Mouse (Mus musculus) MEL (cell line): ENCODE data around the gene Arsg. TPM values are rescaled to one million over a fixed set of nuclear protein-coding genes. Genes with fewer than 3 reads are reported as not detected.

Experiments used
- DNase-seq: peaks from one replicate; pipeline ENCODE4 v3.0.0; 2011; ENCODE audit warnings: low read depth, low spot score
- H3K27ac ChIP-seq: 2 replicates; pipeline ENCODE4 v1.5.1; 2012; ENCODE audit warnings: low read depth, mild to moderate bottlenecking, control low read depth, low read length, moderate library complexity; ENCODE audit not compliant: control insufficient read depth
- H3K27me3 ChIP-seq, 2 experiments: fragments of 150-350 bp in 1 of 2; sonication (generic) in 1 of 2; 2 replicates each; pipeline ENCODE4 v1.6.1; 2012; ENCODE audit warnings: low read length in 2 of 2, mild to moderate bottlenecking in 2 of 2, improper control_type of control experiment in 1 of 2, moderate library complexity in 1 of 2; ENCODE audit not compliant: insufficient read depth in 2 of 2, control insufficient read depth in 1 of 2
- H3K36me3 ChIP-seq, 2 experiments: 2 replicates each; pipeline ENCODE4 v1.6.1; 2012 to 2014; ENCODE audit warnings: low read length in 2 of 2, improper control_type of control experiment in 1 of 2, inconsistent platforms in 1 of 2, mild to moderate bottlenecking in 1 of 2; ENCODE audit not compliant: insufficient read depth in 2 of 2, control insufficient read depth in 1 of 2
- H3K4me1 ChIP-seq, 2 experiments: fragments of 150-350 bp in 1 of 2; sonication (generic) in 1 of 2; 2 replicates each; pipeline ENCODE4 v1.6.1; 2012; ENCODE audit warnings: low read length in 2 of 2, improper control_type of control experiment in 1 of 2, mild to moderate bottlenecking in 1 of 2; ENCODE audit not compliant: insufficient read depth in 2 of 2, control insufficient read depth in 1 of 2
- H3K4me3 ChIP-seq, 2 experiments: fragments of 150-350 bp in 1 of 2; sonication (generic) in 1 of 2; 2 replicates each; pipeline ENCODE4 v1.5.1; 2012; ENCODE audit warnings: low read depth in 2 of 2, low read length in 2 of 2, mild to moderate bottlenecking in 2 of 2, moderate library complexity in 2 of 2, control low read depth in 1 of 2, improper control_type of control experiment in 1 of 2; ENCODE audit not compliant: control insufficient read depth in 1 of 2, insufficient read depth in 1 of 2
- H3K79me2 ChIP-seq: 2 replicates; pipeline ENCODE4 v1.6.1; 2012; ENCODE audit warnings: mild to moderate bottlenecking, low read length, moderate library complexity; ENCODE audit not compliant: control insufficient read depth, poor library complexity, insufficient read depth
- H3K9ac ChIP-seq: 2 replicates; pipeline ENCODE4 v1.6.1; 2012; ENCODE audit warnings: low read depth, mild to moderate bottlenecking, control low read depth, low read length, moderate library complexity; ENCODE audit not compliant: control insufficient read depth, poor library complexity, severe bottlenecking
- H3K9me3 ChIP-seq: fragments of 150-350 bp; sonication (generic); replicated peaks from 2 replicates; pipeline ENCODE4 v1.6.1; 2012; ENCODE audit warnings: mild to moderate bottlenecking, low read length, improper control_type of control experiment, moderate library complexity; ENCODE audit not compliant: insufficient read depth
- BHLHE40 ChIP-seq: IDR thresholded peaks from 2 replicates; pipeline ENCODE4 v1.6.1; 2012; ENCODE audit warnings: low read depth, mild to moderate bottlenecking, inconsistent platforms, low read length, improper control_type of control experiment, borderline replicate concordance
- CHD1 ChIP-seq: IDR thresholded peaks from 2 replicates; pipeline ENCODE4 v1.6.1; 2012; ENCODE audit warnings: low read depth, mild to moderate bottlenecking, inconsistent platforms, low read length, improper control_type of control experiment
- EP300 ChIP-seq, 2 experiments: IDR thresholded peaks; 2 replicates each; pipeline ENCODE4 v1.6.1; 2011; ENCODE audit warnings: improper control_type of control experiment in 2 of 2, low read length in 2 of 2, low read depth in 1 of 2, mild to moderate bottlenecking in 1 of 2
- GABPA ChIP-seq: IDR thresholded peaks from 2 replicates; pipeline ENCODE4 v1.6.1; 2012; ENCODE audit warnings: low read depth, mild to moderate bottlenecking, inconsistent platforms, low read length, improper control_type of control experiment, moderate library complexity
- HCFC1 ChIP-seq: IDR thresholded peaks from 2 replicates; pipeline ENCODE4 v1.6.1; 2012; ENCODE audit warnings: low read depth, mild to moderate bottlenecking, inconsistent platforms, low read length, improper control_type of control experiment, moderate library complexity
- KAT2A ChIP-seq: conservative IDR thresholded peaks from 2 replicates; pipeline ENCODE4 v1.6.1; 2012; ENCODE audit warnings: low read depth, low read length, improper control_type of control experiment, inconsistent platforms
- MAZ ChIP-seq: IDR thresholded peaks from 2 replicates; pipeline ENCODE4 v1.6.1; 2012; ENCODE audit warnings: low read depth, mild to moderate bottlenecking, inconsistent platforms, low read length, improper control_type of control experiment
- MEF2A ChIP-seq: IDR thresholded peaks from 2 replicates; pipeline ENCODE4 v1.6.1; 2014; ENCODE audit warnings: low read depth, mild to moderate bottlenecking, inconsistent platforms, low read length, improper control_type of control experiment; ENCODE audit not compliant: poor library complexity, insufficient replicate concordance, severe bottlenecking; ENCODE audit errors: extremely low read depth
- MYB ChIP-seq: IDR thresholded peaks from 2 replicates; pipeline ENCODE4 v1.6.1; 2011; ENCODE audit warnings: mild to moderate bottlenecking, low read depth, low read length, improper control_type of control experiment
- NELFE ChIP-seq: IDR thresholded peaks from 2 replicates; pipeline ENCODE4 v1.6.1; 2011; ENCODE audit warnings: low read depth, low read length, improper control_type of control experiment
- NRF1 ChIP-seq: IDR thresholded peaks from 2 replicates; pipeline ENCODE4 v1.6.1; 2014; ENCODE audit warnings: low read depth, mild to moderate bottlenecking, inconsistent platforms, low read length, improper control_type of control experiment, moderate library complexity; ENCODE audit not compliant: poor library complexity, insufficient read depth, severe bottlenecking
- RCOR1 ChIP-seq: IDR thresholded peaks from 2 replicates; pipeline ENCODE4 v1.6.1; 2012; ENCODE audit warnings: low read depth, mild to moderate bottlenecking, inconsistent platforms, low read length, improper control_type of control experiment
- SIN3A ChIP-seq: IDR thresholded peaks from 2 replicates; pipeline ENCODE4 v1.6.1; 2012; ENCODE audit warnings: low read length, improper control_type of control experiment, inconsistent platforms
- SMC3 ChIP-seq: IDR thresholded peaks from 2 replicates; pipeline ENCODE4 v1.6.1; 2011; ENCODE audit warnings: low read depth, low read length, improper control_type of control experiment
- USF2 ChIP-seq, 2 experiments: IDR thresholded peaks; 2 replicates each; pipeline ENCODE4 v1.6.1; 2011 to 2012; ENCODE audit warnings: improper control_type of control experiment in 2 of 2, low read length in 2 of 2, borderline replicate concordance in 1 of 2, inconsistent platforms in 1 of 2, low read depth in 1 of 2, mild to moderate bottlenecking in 1 of 2; ENCODE audit not compliant: insufficient read depth in 1 of 2
- ZNF384 ChIP-seq: IDR thresholded peaks from 2 replicates; pipeline ENCODE4 v1.6.1; 2012; ENCODE audit warnings: low read depth, mild to moderate bottlenecking, inconsistent platforms, low read length, improper control_type of control experiment
- polyA plus RNA-seq, 2 experiments: library from polyadenylated mRNA; stranded (reverse) in 1 of 2; unstranded in 1 of 2; fragments of >175 nt in 1 of 2; fragments of >200 nt in 1 of 2; gene quantifications; 2 replicates each; pipeline versions ENCODE4 v1.2.1 to v1.2.4; 2012; ENCODE audit warnings: low replicate concordance in 2 of 2, low read depth in 1 of 2; ENCODE audit not compliant: insufficient read length in 2 of 2, insufficient read depth in 1 of 2, missing spikeins in 1 of 2
- total RNA-seq: library from RNA; depleted of rRNA; stranded (reverse); fragments of 300-350 nt; gene quantifications from 2 replicates; pipeline ENCODE4 v1.2.3, GENCODE M21; 2012

The Arsg gene
- total and polyA plus RNA-seq, 3 experiments, result 3.9 to 5.2 TPM; not detected in 1

GRCm38 (mm10) chr11:109543466-109543865 lies 70.3 kb downstream of the Arsg start:
- no peak for DNase-seq
- H3K4me1 ChIP-seq, result peaks cover 18 to 24% of the 10 kb centered on the region in 2 experiments

GRCm38 (mm10) chr11:109544432-109544831 lies 71.3 kb downstream of the Arsg start:
- DNase-seq, result no peak
- Histone ChIP-seq H3K4me1 (peaks cover 21 to 32% of the 10 kb centered on the region in 2 experiments), H3K27me3 (no peaks in the 10 kb centered on the region), H3K4me3 (no peak overlapping the region), H3K36me3 (peaks cover 0 to 16% of the 10 kb centered on the region in 2 experiments; a peak in 2 of 4 replicates), H3K9me3 (no peaks in the 10 kb centered on the region), H3K27ac (no peak overlapping the region), H3K9ac (no peak overlapping the region), H3K79me2 (no peaks in the 10 kb centered on the region)
- TF ChIP-seq ZNF384 (no peak), HCFC1 (no peak)

More at GRCm38 (mm10) chr11:109543466-109543865, 70.3 kb downstream of the Arsg start:
- no peak for TF ChIP-seq USF2 (IDR thresholded peaks at IDR 0.05; ENCODE audit: borderline replicate concordance in 1 of 2, insufficient read depth in 1 of 2, low read depth in 1 of 2, low read length in 2 of 2)
- TF ChIP-seq SIN3A, result no peak
- no peak for TF ChIP-seq KAT2A
- no peak for TF ChIP-seq BHLHE40
- TF ChIP-seq SMC3, result no peak
- TF ChIP-seq MAZ, result no peak
- TF ChIP-seq GABPA, result no peak
- no peak for TF ChIP-seq NRF1
- TF ChIP-seq NELFE, result no peak
- no peak for TF ChIP-seq MEF2A
- no peak for TF ChIP-seq EP300 (IDR thresholded peaks at IDR 0.05; ENCODE audit: low read depth in 1 of 2, low read length in 2 of 2)
- TF ChIP-seq CHD1, result no peak
- no peak for TF ChIP-seq RCOR1
- TF ChIP-seq MYB, result no peak
- Histone ChIP-seq H3K9me3 (no peaks in the 10 kb centered on the region), H3K79me2 (no peaks in the 10 kb centered on the region), H3K4me3 (no peak overlapping the region), H3K27ac (no peak overlapping the region), H3K27me3 (no peaks in the 10 kb centered on the region), H3K36me3 (peaks cover 0 to 15% of the 10 kb centered on the region in 2 experiments; a peak in 2 of 4 replicates), H3K9ac (no peak overlapping the region)
